Mouse (Mus musculus) small intestine, adult 2 months (tissue): ENCODE measurements around the gene Ppfia1. TPM values are rescaled to one million over a fixed set of nuclear protein-coding genes. Genes with fewer than 3 reads are reported as not detected.

ENCODE experiments used
- H3K27ac ChIP-seq: fragments of 200-500 bp; 2 replicates; pipeline ENCODE4 v1.5.1; 2012; ENCODE audit warnings: low read depth, low read length, control low read depth, inconsistent platforms; ENCODE audit not compliant: insufficient read depth
- H3K27me3 ChIP-seq: fragments of 200-500 bp; 2 replicates; pipeline ENCODE4 v1.6.1; 2012; ENCODE audit warnings: mild to moderate bottlenecking, moderate library complexity, low read length, inconsistent platforms; ENCODE audit not compliant: control insufficient read depth, insufficient read depth
- H3K36me3 ChIP-seq: fragments of 200-500 bp; 2 replicates; pipeline ENCODE4 v1.6.1; 2012; ENCODE audit warnings: mild to moderate bottlenecking, low read length, control low read depth, inconsistent platforms; ENCODE audit not compliant: control insufficient read depth, insufficient read depth
- H3K4me1 ChIP-seq: fragments of 200-500 bp; 2 replicates; pipeline ENCODE4 v1.6.1; 2012; ENCODE audit warnings: low read length, inconsistent platforms, mixed read lengths; ENCODE audit not compliant: control insufficient read depth, insufficient read depth, insufficient read length
- H3K4me3 ChIP-seq: fragments of 200-500 bp; 2 replicates; pipeline ENCODE4 v1.5.1; 2012; ENCODE audit warnings: low read depth, mild to moderate bottlenecking, control low read depth, inconsistent platforms, low read length, moderate library complexity
- CTCF ChIP-seq: fragments of 200-500 bp; IDR thresholded peaks from 2 replicates; pipeline ENCODE4 v1.5.1; 2012; ENCODE audit warnings: low read depth, mild to moderate bottlenecking, control low read depth, inconsistent platforms, low read length, moderate library complexity, mixed read lengths; ENCODE audit not compliant: insufficient replicate concordance, insufficient read length; ENCODE audit errors: extremely low read depth
- POLR2A ChIP-seq: fragments of 200-500 bp; IDR thresholded peaks from 2 replicates; pipeline ENCODE4 v1.6.1; 2012; ENCODE audit warnings: low read depth, mild to moderate bottlenecking, control low read depth, inconsistent platforms, low read length, moderate library complexity
- WGBS: fragments of 180-500 bp; shearing (Covaris S2); methylation state at CpG from one replicate; pipeline ENCODE4 v1.1.7; 2018; 5-methylcytosine and 5-hydroxymethylcytosine counted together
- polyA plus RNA-seq: library from polyadenylated mRNA; depleted of rRNA; stranded (reverse); fragments of >200 nt; gene quantifications from 2 replicates; pipeline ENCODE4 v1.2.3, GENCODE M21; 2012

The Ppfia1 gene
- polyA plus RNA-seq, 1 experiment: 22.3 TPM

DNA sequence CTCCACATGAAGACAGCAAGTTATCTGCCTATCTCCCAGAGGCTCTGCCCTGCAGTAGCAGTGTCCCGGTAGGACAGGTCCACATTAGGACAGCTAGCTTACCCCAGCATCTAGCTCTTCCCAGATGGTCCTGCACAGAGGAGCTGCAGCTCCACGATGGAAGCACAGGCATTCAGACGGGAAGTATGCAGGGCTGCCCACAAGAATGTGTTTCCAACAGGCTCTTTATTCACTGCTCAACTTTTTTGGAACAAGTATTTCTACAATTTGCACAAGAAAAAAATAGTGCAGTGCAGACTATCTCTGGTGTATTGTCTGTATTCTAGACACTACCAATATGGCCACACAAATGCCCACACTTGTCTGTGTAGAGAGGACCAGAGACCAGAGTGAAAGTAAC, 18.8 kb downstream of the Ppfia1 start:
- 60% methylated on average over 3 of the region's 3 CpGs for WGBS
- Histone ChIP-seq H3K4me3 (no peak overlapping the region), H3K36me3 (0 out of 2 replicates have a peak, but pooled peaks cover 2% of the 10 kb centered on the region), H3K27ac (no peak overlapping the region), H3K27me3 (no peaks in the 10 kb centered on the region), H3K4me1 (peaks cover 3% of the 10 kb centered on the region; the same call in 1 of the 2 replicates)
- TF ChIP-seq POLR2A (no peak), CTCF (no peak)

DNA sequence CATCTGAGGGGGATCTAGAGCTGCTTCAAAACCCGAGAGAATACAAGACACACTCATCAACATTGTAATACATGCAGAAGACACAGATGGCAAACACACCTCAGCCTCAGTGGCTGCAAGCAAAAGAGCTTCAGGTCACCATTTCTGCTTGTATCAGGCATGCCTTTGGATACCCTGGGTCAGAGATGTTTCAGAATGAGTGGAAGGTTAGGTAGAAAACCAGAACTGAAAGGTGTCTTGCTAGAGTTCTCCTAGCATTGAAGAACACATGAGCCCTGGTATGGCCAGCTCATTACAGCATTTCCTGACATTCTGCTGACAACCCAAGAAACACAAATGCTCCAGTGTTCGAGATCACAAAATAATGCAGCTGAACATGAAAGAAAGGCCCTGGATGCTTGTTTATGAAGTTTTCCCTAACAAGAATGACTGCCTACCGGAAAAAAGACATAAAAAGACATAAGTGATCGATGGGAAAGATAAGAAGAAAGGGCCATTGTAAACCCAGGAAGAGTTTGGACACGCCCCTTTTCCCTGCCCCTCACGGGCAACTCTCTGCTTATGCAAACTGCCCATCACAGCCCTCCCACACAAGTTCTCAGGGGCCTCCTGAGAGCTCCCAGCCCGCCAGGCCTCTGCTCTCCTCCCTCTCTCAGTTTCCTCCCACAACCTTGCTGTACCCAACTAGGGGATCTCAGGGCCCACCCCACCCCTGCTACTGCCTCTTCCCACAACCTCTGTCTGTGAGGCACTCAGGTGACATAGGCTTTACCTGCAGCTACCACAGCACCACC, 21.7 kb downstream of the Ppfia1 start:
- 40% methylated on average over 7 of the region's 7 CpGs for WGBS
- Histone ChIP-seq H3K27me3 (no peaks in the 10 kb centered on the region), H3K36me3 (no peaks in the 10 kb centered on the region), H3K4me1 (peaks cover 3% of the 10 kb centered on the region; the same call in 1 of the 2 replicates), H3K27ac (no peak overlapping the region), H3K4me3 (no peak overlapping the region)
- TF ChIP-seq POLR2A: no peak
- no peak for TF ChIP-seq CTCF

GRCm38 (mm10) chr7:144529851-144530250, 23.7 kb downstream of the Ppfia1 start:
- peaks cover 3% of the 10 kb centered on the region; the same call in 1 of the 2 replicates for H3K4me1 ChIP-seq
- H3K27ac ChIP-seq: no peak overlapping the region
- TF ChIP-seq CTCF (no peak), POLR2A (no peak)
- H3K4me3 ChIP-seq: no peak overlapping the region
- H3K27me3 ChIP-seq: no peaks in the 10 kb centered on the region
- no peaks in the 10 kb centered on the region for H3K36me3 ChIP-seq
- 82% methylated on average over 3 of the region's 3 CpGs for WGBS

DNA sequence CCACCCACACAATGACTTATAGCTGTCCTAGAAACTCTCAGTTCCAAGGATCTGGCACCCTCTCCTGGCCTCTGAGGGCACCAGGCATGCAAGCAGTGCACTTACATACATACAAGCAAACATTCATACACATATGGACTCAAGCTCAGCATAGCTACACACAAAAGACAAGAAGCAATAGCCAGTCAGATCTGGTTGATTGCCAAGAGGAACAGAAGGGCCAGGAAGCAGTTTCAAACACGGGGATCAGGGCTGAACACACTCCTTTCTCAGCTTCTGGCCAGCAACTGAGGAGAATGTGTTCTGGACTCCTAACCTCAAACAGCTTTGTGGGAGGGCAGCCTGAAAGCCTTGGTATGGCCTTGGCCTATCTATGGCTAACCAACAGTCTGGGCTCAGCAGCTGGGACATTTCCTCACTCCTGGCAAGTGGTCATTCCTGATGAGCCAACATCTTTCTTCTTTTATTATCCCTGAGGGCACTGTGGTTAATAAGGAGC, 25.8 kb downstream of the Ppfia1 start:
- H3K4me1 ChIP-seq: peaks cover 3% of the 10 kb centered on the region; the same call in 1 of the 2 replicates
- no peaks in the 10 kb centered on the region for H3K36me3 ChIP-seq
- no peak overlapping the region for H3K27ac ChIP-seq
- 3% methylated on average over 1 of the region's 1 CpGs for WGBS
- TF ChIP-seq POLR2A (no peak), CTCF (no peak)
- no peak overlapping the region for H3K4me3 ChIP-seq
- no peaks in the 10 kb centered on the region for H3K27me3 ChIP-seq

GRCm38 (mm10) chr7:144526649-144527048, 26.9 kb downstream of the Ppfia1 start:
- no peak for TF ChIP-seq POLR2A
- TF ChIP-seq CTCF: no peak
- H3K4me3 ChIP-seq: no peak overlapping the region
- H3K27me3 ChIP-seq: no peaks in the 10 kb centered on the region
- no peaks in the 10 kb centered on the region for H3K4me1 ChIP-seq
- no peak overlapping the region for H3K27ac ChIP-seq
- H3K36me3 ChIP-seq: no peaks in the 10 kb centered on the region
- 81% methylated on average over 2 of the region's 2 CpGs for WGBS

- WGBS: 81% methylated on average over 6 of the region's 6 CpGs
- Histone ChIP-seq H3K36me3 (peaks cover 7% of the 10 kb centered on the region), H3K4me3 (no peak overlapping the region), H3K4me1 (no peaks in the 10 kb centered on the region), H3K27me3 (no peaks in the 10 kb centered on the region), H3K27ac (no peak overlapping the region)
- TF ChIP-seq CTCF (no peak), POLR2A (no peak)
These were observed 28.9 kb downstream of the Ppfia1 start for GRCm38 (mm10) chr7:144524427-144525191.

DNA sequence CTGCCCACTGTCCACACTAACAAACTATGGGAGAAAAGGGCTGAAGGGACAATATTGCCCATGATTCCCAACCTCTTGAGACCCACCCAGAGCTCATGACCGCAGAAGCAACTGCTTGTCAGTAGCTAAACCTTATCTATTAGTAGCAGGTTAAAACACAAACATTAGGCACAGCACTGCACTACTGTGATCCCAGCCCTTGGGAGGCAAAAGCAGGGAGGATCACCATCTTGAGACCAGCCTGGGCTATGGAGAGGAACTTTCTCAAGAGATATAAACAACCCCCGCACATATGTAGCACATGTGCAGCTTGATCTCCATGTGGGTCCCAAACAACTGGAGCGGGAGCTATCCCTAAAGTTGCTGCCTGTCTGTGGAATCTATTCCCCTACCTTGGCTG, 30.1 kb downstream of the Ppfia1 start:
- H3K27me3 ChIP-seq: no peaks in the 10 kb centered on the region
- no peak overlapping the region for H3K4me3 ChIP-seq
- 88% methylated on average over 3 of the region's 3 CpGs for WGBS
- no peaks in the 10 kb centered on the region for H3K4me1 ChIP-seq
- H3K27ac ChIP-seq: no peak overlapping the region
- TF ChIP-seq POLR2A (no peak), CTCF (no peak)
- H3K36me3 ChIP-seq: peaks cover 16% of the 10 kb centered on the region
